Mouse (Mus musculus): ENCODE results near the gene Zg16. TPM values are rescaled to one million over a fixed set of nuclear protein-coding genes. Genes with fewer than 3 reads are reported as not detected.
"Not testable (repeated sequence)": the region's sequence is repeated elsewhere in the genome, so short reads cannot be mapped to it uniquely, and the experiment has no call there.

Zg16 gene
- polyA plus RNA-seq (2015; fragmentation: Nextera tagmentation; extraction: Ambion mirVana) = 0.20 and 0.30 TPM in 2 replicates

DNA sequence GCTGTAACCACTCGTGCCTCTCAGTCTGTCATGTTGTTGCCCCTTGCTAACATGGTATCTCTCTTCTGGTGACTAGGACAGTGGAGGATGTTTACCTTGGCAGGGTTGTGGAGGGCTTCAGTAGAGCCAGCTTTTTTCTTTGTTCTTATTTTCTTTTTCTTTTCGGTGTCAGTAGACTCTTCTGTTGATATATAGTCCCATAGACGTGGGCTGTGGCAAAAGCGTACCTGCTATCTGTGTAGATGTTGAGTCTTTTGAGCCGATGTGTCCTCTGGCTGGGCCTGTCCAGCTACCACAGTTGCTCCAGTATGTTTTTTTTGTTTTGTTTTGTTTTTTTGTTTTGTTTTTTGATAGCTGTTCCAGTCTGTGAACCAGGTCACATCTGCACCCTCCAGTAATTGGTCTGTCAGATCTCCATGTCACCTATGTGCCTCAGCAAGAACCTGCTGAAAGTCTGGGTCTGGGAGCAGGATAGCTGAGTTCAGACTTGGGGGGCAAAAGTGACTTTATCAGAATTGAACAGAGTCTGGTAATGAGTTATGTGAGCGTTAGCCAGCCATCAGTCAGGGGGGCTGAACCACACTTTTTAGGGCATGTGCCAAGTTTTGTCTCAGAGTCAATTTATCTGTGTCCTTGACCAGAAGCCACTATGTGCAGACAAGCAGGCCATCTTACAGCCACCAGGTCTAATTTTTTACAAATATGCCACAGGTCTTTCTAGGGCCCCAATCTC, at the start of gene Zg16:
TSS of gene Zg16 (minus strand) at position 51 of the 733 bp plus-strand sequence.
- ATAC-seq; H3K27ac ChIP-seq (ENCODE audit: low read length); H3K9me3 ChIP-seq (ENCODE audit: low read length); H3K9ac ChIP-seq (replicated peaks; ENCODE audit: low read depth); H3K36me3 ChIP-seq (ENCODE audit: insufficient read depth, low read length); H3K27me3 ChIP-seq (replicated peaks; ENCODE audit: insufficient read depth, low read length); H3K4me2 ChIP-seq (replicated peaks; ENCODE audit: low read depth, low read length); DNase-seq (ENCODE audit: low spot score); H3K4me1 ChIP-seq (ENCODE audit: insufficient read depth, low read depth, low read length); H3K4me3 ChIP-seq (ENCODE audit: low read depth, low read length): not testable (repeated sequence)
- 68% methylated on average over 6 of the region's 6 CpGs for WGBS

DNA sequence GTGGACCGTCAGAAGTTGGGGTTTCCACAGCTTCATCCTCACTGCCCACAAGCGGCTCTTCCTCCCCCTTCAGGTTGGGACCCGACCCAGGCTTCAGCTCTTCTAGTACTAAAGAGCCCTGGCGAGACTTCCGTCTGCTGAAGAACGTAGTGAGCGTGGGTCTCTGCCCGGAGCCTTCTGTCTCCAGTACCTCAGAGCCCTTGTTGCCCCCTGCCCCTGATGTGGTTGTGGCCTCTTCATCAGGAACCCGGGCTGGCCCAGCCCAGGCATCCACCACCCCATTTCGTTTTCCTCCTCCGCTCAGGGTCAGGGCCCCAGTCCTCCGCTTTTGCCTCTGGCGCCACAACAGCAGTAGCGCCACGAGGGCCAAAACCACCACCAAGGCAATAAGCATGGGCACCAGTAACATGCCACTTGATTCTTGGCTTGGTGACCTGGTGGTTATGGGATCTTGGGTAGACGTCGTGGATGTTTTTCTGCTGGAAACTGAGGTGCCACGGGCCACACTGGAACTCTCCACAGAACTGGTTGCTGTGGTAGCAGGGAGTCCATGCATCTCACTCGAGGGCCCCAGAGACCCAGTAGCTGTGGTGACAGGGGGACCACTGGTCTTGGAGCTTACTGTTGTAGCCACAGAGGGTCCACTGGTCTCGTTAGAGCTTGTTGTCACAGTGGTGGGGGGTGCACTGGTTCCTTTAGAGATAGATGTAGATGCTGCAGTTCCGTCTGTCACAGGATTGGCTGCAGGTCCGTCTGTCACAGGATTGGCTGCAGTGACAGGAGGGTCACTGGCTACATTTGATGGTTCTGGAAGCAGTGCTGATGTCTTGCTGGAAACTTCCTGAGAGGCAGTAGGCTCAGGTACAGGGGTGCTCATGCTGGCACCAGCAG, 49.3 kb upstream of the Zg16 start:
- Histone ChIP-seq H3K9ac (replicated peaks; ENCODE audit: low read depth) (no peak overlapping the region), H3K9me3 (ENCODE audit: low read length) (no peaks in the 10 kb centered on the region), H3K4me3 (ENCODE audit: low read depth, low read length) (no peak overlapping the region), H3K36me3 (ENCODE audit: insufficient read depth, low read length) (no peaks in the 10 kb centered on the region), H3K4me2 (replicated peaks; ENCODE audit: low read depth, low read length) (no peak overlapping the region), H3K4me1 (ENCODE audit: insufficient read depth, low read depth, low read length) (no peaks in the 10 kb centered on the region), H3K27ac (ENCODE audit: low read length) (no peak overlapping the region), H3K27me3 (replicated peaks; ENCODE audit: insufficient read depth, low read length) (no peaks in the 10 kb centered on the region)
- no peak for DNase-seq (ENCODE audit: low spot score)
- TF ChIP-seq CTCF (IDR thresholded peaks at IDR 0.05) (no peak), EP300 (IDR thresholded peaks at IDR 0.05) (no peak)
- 73% methylated on average over 22 of the region's 22 CpGs for WGBS
- no peak for ATAC-seq

DNA sequence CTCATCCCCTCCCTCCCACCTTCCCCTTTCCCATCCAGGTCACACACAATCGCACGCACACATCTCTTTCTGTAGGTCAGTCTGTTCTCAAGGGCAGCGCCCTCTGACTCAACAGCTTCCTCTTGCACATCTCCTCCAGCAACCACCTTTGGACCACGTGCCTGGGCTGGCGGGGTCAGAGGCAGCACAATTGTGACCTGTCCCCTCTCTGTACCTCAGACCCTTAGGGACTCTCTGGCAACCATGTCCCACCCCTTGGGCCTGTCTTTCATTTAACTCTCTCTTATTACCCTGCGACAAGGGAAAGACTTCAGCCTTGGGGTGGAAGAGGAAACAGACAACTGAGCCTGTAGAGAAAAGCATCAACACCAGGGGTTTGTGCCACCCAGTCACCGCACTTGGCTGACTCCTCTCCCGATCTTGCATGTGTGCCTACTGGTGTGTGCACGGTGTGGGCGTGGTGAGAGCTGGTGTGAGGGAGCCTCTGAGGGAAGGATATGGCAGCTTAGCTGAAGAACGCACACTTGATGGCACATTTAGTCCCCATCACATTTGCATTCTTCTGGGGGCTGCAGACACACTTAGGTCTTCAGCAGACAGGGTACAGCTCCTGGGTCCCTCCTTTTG, 47.8 kb upstream of the Zg16 start:
- Histone ChIP-seq H3K4me1 (ENCODE audit: insufficient read depth, low read depth, low read length) (no peaks in the 10 kb centered on the region), H3K27ac (ENCODE audit: low read length) (no peak overlapping the region), H3K9ac (replicated peaks; ENCODE audit: low read depth) (no peak overlapping the region), H3K9me3 (ENCODE audit: low read length) (no peaks in the 10 kb centered on the region), H3K27me3 (replicated peaks; ENCODE audit: insufficient read depth, low read length) (no peaks in the 10 kb centered on the region), H3K4me2 (replicated peaks; ENCODE audit: low read depth, low read length) (no peak overlapping the region), H3K36me3 (ENCODE audit: insufficient read depth, low read length) (no peaks in the 10 kb centered on the region), H3K4me3 (ENCODE audit: low read depth, low read length) (no peak overlapping the region)
- WGBS = 65% methylated on average over 11 of the region's 11 CpGs
- 0 out of 2 replicates have a peak, but pooled peaks have one; percentile 12 for ATAC-seq
- no peak for DNase-seq (ENCODE audit: low spot score)
- TF ChIP-seq CTCF (IDR thresholded peaks at IDR 0.05) = no peak
- TF ChIP-seq EP300 (IDR thresholded peaks at IDR 0.05) = no peak

DNA sequence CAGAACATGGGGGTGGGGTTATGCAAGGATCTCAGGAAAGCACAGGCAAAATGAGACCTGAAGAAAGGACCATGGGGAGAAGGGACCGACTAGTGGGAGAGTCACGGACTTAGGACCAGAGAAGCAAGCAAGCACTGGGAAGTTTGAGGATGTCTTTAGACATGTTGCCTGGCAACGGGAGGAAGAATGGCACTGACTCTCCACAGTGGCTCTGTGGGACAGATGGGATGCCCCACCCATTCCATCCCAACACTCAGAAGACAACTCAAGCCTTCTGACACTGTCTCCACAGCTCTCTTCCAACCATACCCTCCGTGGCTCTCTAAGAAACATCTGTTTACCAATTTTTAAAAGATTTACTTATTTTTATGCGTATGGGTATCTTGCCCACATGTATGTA, 46.0 kb upstream of the Zg16 start:
- H3K27me3 ChIP-seq (replicated peaks; ENCODE audit: insufficient read depth, low read length) = no peaks in the 10 kb centered on the region
- H3K27ac ChIP-seq (ENCODE audit: low read length) = no peak overlapping the region
- no peaks in the 10 kb centered on the region for H3K4me1 ChIP-seq (ENCODE audit: insufficient read depth, low read depth, low read length)
- no peak overlapping the region for H3K9ac ChIP-seq (replicated peaks; ENCODE audit: low read depth)
- H3K9me3 ChIP-seq (ENCODE audit: low read length) = no peaks in the 10 kb centered on the region
- no peaks in the 10 kb centered on the region for H3K36me3 ChIP-seq (ENCODE audit: insufficient read depth, low read length)
- 60% methylated on average over 5 of the region's 5 CpGs for WGBS
- no peak for DNase-seq (ENCODE audit: low spot score)
- no peak for TF ChIP-seq EP300 (IDR thresholded peaks at IDR 0.05)
- no peak for TF ChIP-seq CTCF (IDR thresholded peaks at IDR 0.05)
- no peak for ATAC-seq
- no peak overlapping the region for H3K4me2 ChIP-seq (replicated peaks; ENCODE audit: low read depth, low read length)
- H3K4me3 ChIP-seq (ENCODE audit: low read depth, low read length) = no peak overlapping the region

DNA sequence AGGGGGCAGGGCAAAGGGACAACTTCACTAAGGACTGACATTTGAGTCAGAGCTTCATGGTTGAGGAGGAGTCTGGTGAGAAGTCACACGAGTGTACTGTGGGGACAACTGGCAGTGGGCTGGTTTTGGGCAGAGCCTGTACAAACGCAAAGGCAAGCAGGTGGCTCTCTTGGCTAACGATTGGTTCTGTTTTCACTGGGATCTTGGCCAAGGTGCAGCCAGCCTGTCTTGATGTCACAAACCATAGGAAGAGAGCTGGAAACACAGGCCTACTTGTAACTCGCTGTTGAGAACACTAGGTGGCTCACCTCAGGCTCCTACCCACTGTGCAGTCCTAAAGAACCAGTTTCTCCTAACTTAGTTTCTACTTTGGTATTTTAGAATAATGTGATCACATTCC, 42.5 kb upstream of the Zg16 start:
- no peak overlapping the region for H3K9ac ChIP-seq (replicated peaks; ENCODE audit: low read depth)
- H3K9me3 ChIP-seq (ENCODE audit: low read length) = no peaks in the 10 kb centered on the region
- WGBS = 3% methylated on average over 4 of the region's 4 CpGs
- peak; percentile 70 for ATAC-seq
- TF ChIP-seq CTCF (IDR thresholded peaks at IDR 0.05) (peak; percentile 75), EP300 (IDR thresholded peaks at IDR 0.05) (no peak)
- no peaks in the 10 kb centered on the region for H3K4me1 ChIP-seq (ENCODE audit: insufficient read depth, low read depth, low read length)
- H3K36me3 ChIP-seq (ENCODE audit: insufficient read depth, low read length) = no peaks in the 10 kb centered on the region
- no peak overlapping the region for H3K27ac ChIP-seq (ENCODE audit: low read length)
- no peaks in the 10 kb centered on the region for H3K27me3 ChIP-seq (replicated peaks; ENCODE audit: insufficient read depth, low read length)
- H3K4me2 ChIP-seq (replicated peaks; ENCODE audit: low read depth, low read length) = no peak overlapping the region
- H3K4me3 ChIP-seq (ENCODE audit: low read depth, low read length) = no peak overlapping the region
- DNase-seq (ENCODE audit: low spot score) = peak; percentile 85

DNA sequence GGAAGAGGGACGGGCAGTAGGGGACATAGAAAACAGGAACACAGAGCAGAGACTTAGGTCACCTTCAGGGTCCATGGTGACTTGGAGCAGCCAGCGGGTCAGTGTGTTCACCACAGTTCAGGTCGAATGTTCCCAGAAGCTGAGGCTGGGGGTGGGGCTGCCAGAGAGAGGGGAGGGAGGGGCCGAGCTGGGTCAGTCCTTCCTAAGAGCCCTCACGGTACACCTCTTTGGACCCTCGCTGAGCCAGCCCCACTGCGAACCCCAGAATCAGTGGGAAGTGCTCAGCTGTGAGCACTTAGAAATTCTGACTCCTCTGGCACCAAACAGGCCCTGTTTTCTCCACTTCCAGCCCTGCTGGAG, 34.8 kb upstream of the Zg16 start, which contains the start of gene Qprt:
TSS of gene Qprt (minus strand) at position 316 of the 360 bp plus-strand sequence.
- WGBS = 21% methylated on average over 7 of the region's 7 CpGs
- H3K4me1 ChIP-seq (ENCODE audit: insufficient read depth, low read depth, low read length) = no peaks in the 10 kb centered on the region
- H3K27me3 ChIP-seq (replicated peaks; ENCODE audit: insufficient read depth, low read length) = no peaks in the 10 kb centered on the region
- H3K9me3 ChIP-seq (ENCODE audit: low read length) = no peaks in the 10 kb centered on the region
- ATAC-seq (no peak), DNase-seq (ENCODE audit: low spot score) (no peak)
- TF ChIP-seq CTCF (IDR thresholded peaks at IDR 0.05) (no peak), EP300 (IDR thresholded peaks at IDR 0.05) (no peak)
- H3K4me2 ChIP-seq (replicated peaks; ENCODE audit: low read depth, low read length) = no peak within 1 kb of the TSS
- H3K9ac ChIP-seq (replicated peaks; ENCODE audit: low read depth) = no peak within 1 kb of the TSS
- H3K27ac ChIP-seq (ENCODE audit: low read length) = no peak within 1 kb of the TSS
- no peaks in the 10 kb centered on the region for H3K36me3 ChIP-seq (ENCODE audit: insufficient read depth, low read length)
- H3K4me3 ChIP-seq (ENCODE audit: low read depth, low read length) = no peak within 1 kb of the TSS
